Mouse (Mus musculus) cerebellum, adult 9-10 months (tissue): Measurements from ENCODE around the gene Phactr1.
A peak's percentile ranks its signal among the peaks of the same experiment; 100 is the strongest.

Experiments
- DNase-seq: peaks from one replicate; pipeline ENCODE4 v3.0.0; 2022

The Phactr1 gene

DNA sequence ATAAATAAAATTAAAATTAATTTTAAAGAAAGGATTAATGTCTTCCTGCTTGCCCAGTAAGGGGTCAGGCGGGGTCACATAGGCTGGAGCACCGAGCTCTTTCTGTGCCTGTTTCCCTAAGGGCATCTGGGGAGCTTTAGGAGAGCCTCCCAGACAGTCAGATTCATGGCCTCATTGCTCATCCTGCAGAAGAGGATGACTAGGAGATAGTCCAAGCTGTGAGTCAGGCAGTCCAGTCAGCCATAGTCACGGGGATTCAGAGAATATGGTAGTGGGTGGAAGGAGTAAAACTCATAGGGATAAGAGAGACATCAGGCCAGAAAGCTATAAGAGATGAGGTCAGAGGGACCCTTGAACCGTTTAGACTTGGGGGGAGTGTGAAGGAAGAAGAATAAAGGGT lies 362.3 kb downstream of the Phactr1 start:
- DNase-seq: no peak

DNA sequence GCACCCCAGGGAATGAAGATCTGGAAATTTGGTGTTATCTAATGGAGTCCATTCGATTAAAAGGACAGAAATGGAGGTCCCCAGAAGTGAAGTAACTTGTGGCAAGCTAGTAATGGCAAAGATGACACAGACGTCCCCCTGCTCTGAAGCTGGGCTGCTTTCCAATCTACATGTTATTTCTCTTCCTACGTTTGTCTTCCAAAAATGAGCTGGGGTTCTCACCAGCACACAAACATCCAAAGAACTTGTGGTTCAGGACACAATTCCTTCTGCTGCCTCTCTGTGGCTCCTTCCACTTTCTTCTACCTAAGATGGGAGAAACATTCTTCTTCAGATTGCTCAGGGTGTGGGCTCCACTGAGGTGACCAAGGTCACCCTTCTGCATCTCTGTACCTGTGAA lies 368.1 kb downstream of the Phactr1 start:
- no peak for DNase-seq

- no peak for DNase-seq
Measured at GRCm38 (mm10) chr13:43053201-43053600, 372.8 kb downstream of the Phactr1 start.

- DNase-seq: no peak
Measured at GRCm38 (mm10) chr13:43055136-43055535, 374.7 kb downstream of the Phactr1 start.

- no peak for DNase-seq
Measured at GRCm38 (mm10) chr13:43057104-43057503, 376.7 kb downstream of the Phactr1 start.

GRCm38 (mm10) chr13:43063355-43063754 lies 382.9 kb downstream of the Phactr1 start:
- DNase-seq: no peak

- DNase-seq: no peak
Measured at GRCm38 (mm10) chr13:43068716-43069265, 388.4 kb downstream of the Phactr1 start.

DNA sequence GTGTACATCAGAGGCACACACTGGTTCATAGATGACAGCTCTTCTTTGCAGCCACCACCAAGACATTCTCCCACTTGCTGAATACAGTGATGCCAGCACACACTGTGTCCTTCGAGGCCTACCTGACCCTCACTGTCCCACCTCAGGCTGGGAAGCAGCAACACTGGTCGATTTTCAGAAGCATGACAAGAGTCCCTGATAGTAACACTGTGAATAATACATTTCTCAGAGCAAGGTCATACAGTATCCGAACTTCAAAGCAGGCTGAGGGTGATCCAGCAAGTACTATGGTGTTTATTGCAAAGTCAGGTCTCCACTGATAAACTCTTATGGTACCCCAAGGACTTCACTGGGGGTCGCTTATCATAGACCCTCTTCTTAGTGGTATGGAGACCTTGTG lies 390.1 kb downstream of the Phactr1 start:
- no peak for DNase-seq

DNA sequence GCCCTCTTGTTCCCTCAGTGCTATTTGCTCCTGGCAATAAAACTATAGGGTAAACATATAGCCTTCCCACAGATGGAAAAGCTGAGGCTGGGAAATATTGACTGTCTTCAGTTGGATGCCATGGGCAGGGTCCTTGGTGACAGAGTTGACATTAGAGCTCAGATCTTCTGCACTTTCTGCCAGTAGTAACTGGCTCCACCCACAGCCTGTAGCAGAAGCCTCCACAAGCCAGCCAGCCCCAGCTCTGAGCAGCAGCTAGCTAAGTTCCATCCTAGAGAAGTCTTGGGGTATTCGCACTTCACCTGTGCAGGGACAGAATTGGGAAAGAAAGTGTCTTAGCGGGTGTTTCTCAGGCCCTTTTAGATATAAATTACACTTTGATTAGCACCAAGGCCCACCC lies 390.5 kb downstream of the Phactr1 start:
- DNase-seq: no peak

GRCm38 (mm10) chr13:43075456-43075855 lies 395.0 kb downstream of the Phactr1 start:
- peak; percentile 21 for DNase-seq

DNA sequence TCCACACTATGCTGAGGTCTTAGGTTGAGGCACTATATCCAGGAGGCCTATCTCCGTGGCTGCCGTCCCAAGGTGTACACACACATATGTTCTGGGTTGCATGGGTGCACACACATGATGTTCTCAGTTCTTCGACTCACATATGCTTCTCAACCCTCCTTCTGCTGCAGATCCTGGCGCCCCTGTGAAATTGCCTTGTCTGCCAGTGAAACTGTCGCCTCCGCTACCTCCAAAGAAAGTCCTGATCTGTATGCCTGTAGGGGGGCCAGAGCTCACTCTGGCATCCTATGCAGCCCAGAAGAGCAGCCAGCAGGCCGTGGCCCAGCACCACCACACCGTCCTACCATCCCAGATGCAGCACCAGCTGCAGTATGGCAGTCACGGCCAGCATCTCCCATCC lies 397.1 kb downstream of the Phactr1 start:
- DNase-seq: no peak

- DNase-seq: no peak
Measured at GRCm38 (mm10) chr13:43085226-43085625, 404.8 kb downstream of the Phactr1 start.

DNA sequence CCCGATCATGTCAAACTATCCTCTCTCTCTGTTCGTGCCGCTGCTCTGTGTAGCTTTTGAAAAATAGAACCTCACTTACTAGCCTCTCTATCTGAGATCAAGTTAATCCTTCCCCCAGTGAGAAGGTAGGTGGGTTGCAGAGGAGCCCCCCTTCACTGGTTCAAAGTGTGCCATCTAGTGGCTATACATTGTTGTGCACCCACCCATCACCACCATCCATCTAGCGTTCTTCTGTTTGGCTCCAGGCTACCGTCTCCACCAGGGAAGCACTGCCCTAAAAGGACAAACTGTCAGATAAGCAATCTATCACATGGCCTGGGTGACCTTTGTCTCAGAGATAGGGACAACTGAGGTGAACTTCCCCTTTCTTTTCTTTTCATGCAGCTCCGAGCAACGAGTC lies 413.9 kb downstream of the Phactr1 start:
- peak; percentile 50 for DNase-seq

GRCm38 (mm10) chr13:43102943-43103342 lies 422.5 kb downstream of the Phactr1 start:
- no peak for DNase-seq

DNA sequence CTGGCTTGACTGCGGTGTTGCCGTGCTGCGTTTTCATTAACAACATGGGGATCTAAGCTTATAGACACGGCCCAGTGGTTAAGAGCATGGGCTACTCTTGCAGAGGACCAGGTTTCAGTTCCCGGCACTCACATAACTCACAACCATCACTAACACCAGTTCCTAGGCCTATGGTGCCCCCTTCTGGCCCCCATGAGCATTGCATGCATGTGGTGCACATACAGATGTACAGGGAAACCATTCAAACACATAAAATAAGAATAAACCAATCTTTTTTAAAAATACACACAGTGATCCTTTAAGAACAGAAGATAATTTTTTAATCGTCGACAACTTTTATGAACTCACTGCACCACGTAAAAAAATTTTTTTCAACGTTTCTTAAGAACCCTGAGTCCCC lies 424.1 kb downstream of the Phactr1 start:
- DNase-seq: no peak

- peak; percentile 96 for DNase-seq
Measured at GRCm38 (mm10) chr13:43112280-43112679, 431.9 kb downstream of the Phactr1 start.

GRCm38 (mm10) chr13:43112707-43113106 lies 432.3 kb downstream of the Phactr1 start:
- DNase-seq: no peak

- peak; percentile 36 for DNase-seq
Measured at GRCm38 (mm10) chr13:43113141-43113540, 432.7 kb downstream of the Phactr1 start.

GRCm38 (mm10) chr13:43122306-43123070 lies 442.1 kb downstream of the Phactr1 start:
- no peak for DNase-seq

- no peak for DNase-seq
Measured at GRCm38 (mm10) chr13:43123895-43124682, 443.7 kb downstream of the Phactr1 start.

GRCm38 (mm10) chr13:43124683-43125074 lies 444.3 kb downstream of the Phactr1 start:
- no peak for DNase-seq

DNA sequence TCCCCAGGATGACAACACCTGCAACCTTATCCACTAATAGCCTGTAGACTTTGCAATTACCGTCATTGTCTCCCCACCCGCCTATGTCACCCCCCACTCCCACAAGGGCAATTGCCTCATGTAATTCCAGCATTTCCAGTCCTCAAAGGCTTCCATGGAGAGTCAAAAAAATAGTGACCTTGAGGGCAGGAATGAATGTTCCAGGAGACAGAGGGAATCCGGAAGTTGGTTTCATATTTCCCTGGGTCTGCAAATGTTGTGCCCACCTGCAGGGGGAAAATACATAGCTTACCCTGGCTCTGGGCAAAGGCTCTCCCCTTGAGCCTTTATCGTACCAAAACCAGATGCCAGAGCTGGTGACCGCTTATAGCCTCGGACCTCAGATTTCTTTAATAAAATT lies 449.7 kb downstream of the Phactr1 start:
- DNase-seq: no peak

DNA sequence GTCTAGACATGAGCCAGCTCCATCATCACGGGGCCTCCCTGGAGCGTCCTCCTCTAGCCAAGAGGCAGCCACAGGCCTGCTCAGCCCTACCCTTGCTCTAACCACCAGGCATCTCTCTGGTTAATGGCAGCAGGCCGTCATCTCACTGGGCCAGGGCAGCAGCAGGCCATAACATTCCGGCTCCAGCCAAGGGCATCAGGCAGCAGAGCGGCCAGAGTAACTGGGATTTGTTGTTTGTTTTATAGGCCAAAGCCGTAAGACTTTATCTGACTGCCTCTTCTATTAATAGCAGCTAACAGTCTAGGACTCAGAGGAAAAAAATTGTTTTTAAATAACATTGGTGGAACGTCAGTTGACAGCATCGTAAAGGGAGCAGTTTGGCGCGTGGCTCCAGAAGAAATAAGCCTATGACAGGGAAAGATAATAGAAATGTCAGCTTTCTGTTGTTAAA lies 451.3 kb downstream of the Phactr1 start:
- DNase-seq: no peak

DNA sequence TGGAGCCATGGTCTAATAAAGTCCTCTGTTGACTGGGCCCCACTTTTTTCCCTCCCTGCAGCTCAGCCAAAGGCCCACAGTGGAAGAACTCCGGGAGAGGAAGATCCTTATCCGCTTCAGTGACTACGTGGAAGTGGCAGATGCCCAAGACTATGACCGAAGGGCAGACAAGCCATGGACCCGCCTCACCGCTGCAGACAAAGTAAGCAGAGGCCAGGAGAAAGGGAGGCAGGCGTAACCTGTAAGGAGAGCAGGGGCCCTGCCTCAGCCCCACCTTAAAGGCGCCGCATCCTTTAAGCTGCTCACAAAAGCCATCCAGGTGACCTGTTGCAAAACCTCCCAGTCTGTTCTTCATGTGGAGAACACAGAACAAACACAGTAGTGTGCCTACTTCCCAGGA lies 452.4 kb downstream of the Phactr1 start:
- no peak for DNase-seq
